Mouse (Mus musculus) neural tube, embryonic 13.5 days (tissue): ENCODE results near the gene Ttc9b. TPM values are rescaled to one million over a fixed set of nuclear protein-coding genes. Genes with fewer than 3 reads are reported as not detected.

Source experiments
- polyA plus RNA-seq: library from polyadenylated mRNA; unstranded; fragments of >200 nt; fragmentation: Nextera tagmentation; extraction: Ambion mirVana; gene quantifications from 2 replicates; pipeline ENCODE4 v1.2.1, GENCODE M21; 2015

The Ttc9b gene
- polyA plus RNA-seq, 1 experiment from 2014 or later, result 54.8 TPM

Other genes starting within 250 kb of the Ttc9b start
- gene Sptbn4, start 206.2 kb upstream of the Ttc9b start, polyA plus RNA-seq, result 1.7 and 2.8 TPM in 2 replicates
- gene Blvrb, start 205.9 kb upstream of the Ttc9b start, polyA plus RNA-seq, result 21.3 and 23.3 TPM in 2 replicates
- gene Sertad3, start 180.1 kb upstream of the Ttc9b start, polyA plus RNA-seq, result 16.7 and 16.8 TPM in 2 replicates
- 12.3 and 14.1 TPM in 2 replicates for gene Sertad1, start 167.0 kb upstream of the Ttc9b start, polyA plus RNA-seq
- gene Prx, start 154.6 kb upstream of the Ttc9b start, polyA plus RNA-seq, result 1.9 TPM in 2 replicates
- gene Hipk4, start 130.6 kb upstream of the Ttc9b start, polyA plus RNA-seq, result 0.39 and 0.71 TPM in 2 replicates
- gene Pld3, start 100.7 kb upstream of the Ttc9b start, polyA plus RNA-seq, result 123 and 128 TPM in 2 replicates
- 30.9 and 31.9 TPM in 2 replicates for gene 2310022A10Rik, start 100.7 kb upstream of the Ttc9b start, polyA plus RNA-seq
- gene Akt2, start 62.4 kb upstream of the Ttc9b start, polyA plus RNA-seq, result 59.6 and 66.2 TPM in 2 replicates
- 11.6 and 12.7 TPM in 2 replicates for gene Map3k10, start 20.7 kb downstream of the Ttc9b start, polyA plus RNA-seq
- 7.6 and 8.9 TPM in 2 replicates for gene Zfp607b, start 35.4 kb downstream of the Ttc9b start, polyA plus RNA-seq
- gene Zfp60, start 77.5 kb downstream of the Ttc9b start, polyA plus RNA-seq, result 104 and 121 TPM in 2 replicates
- gene Zfp626, start 153.3 kb downstream of the Ttc9b start, polyA plus RNA-seq, result 2.3 and 2.9 TPM in 2 replicates
- 10.5 TPM in 2 replicates for gene Zfp59, start 184.7 kb downstream of the Ttc9b start, polyA plus RNA-seq
- 1.4 and 1.5 TPM in 2 replicates for gene Zfp607a, start 203.6 kb downstream of the Ttc9b start, polyA plus RNA-seq